8 mouse cellular contexts compared by ENCODE assay signal in the genomic region with DNA sequence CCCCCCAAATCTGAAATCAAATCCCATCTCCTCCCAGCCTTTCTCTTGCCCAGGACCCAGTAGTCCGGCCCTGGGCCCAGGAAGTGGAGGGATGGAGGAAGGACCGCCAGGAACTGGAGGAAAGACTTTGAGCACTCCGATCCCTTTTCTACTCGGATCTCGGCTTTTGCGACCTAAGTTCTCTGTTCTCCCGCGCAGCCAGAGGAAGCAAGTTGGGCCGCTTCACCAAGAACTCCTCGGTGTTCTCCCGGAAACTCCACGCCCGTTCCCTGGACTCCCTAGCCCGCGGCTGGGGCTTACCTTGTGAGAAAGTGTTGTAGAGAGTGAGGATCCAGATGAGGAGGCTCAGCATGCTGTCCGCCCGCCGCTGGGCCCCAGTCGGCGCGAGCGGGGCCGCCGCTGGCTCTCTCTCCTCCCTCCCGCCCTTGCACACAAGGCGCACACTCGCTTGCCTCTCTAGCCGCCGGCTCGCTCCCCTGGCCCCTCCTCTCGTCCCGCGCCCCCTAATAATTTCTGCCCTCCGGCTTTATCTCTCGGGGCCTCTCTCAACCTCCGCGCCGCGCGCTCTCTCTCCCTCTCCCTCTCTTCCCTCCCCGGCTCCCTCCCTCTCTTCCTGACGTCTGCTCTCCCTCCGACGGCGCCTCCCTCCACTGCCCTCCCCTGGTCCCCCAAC. TPM values are rescaled to one million over a fixed set of nuclear protein-coding genes. Genes with fewer than 3 reads are reported as not detected.
A peak's percentile ranks its signal among the peaks of the same experiment; 100 is the strongest.
DNase-seq lines count a peak whose midpoint lies in the region; ATAC-seq and TF ChIP-seq lines count a peak whose summit lies in the region.

A gene (minus strand): TSS at position 652 of the 673 bp plus-strand sequence.

- peak within 1 kb of the TSS; percentile 42 for H3ac ChIP-seq in myocyte (ENCODE audit: control insufficient read depth, insufficient read length)

- under 1% methylated on average over 43 of the region's 45 CpGs for WGBS in hindbrain, embryonic 14.5 days
- WGBS in liver, adult 2 months: 3% methylated on average over 30 of the region's 45 CpGs

- H3K4me1 ChIP-seq in hindbrain, embryonic 14.5 days (replicated peaks; ENCODE audit: control insufficient read depth, insufficient read depth, low read length): peaks cover 32% of the 10 kb centered on the region
- no peaks in the 10 kb centered on the region for H3K4me1 ChIP-seq in liver, adult 2 months (ENCODE audit: control insufficient read depth, insufficient read depth, low read length)

- H3K4me2 ChIP-seq in hindbrain, embryonic 14.5 days (replicated peaks): peak within 1 kb of the TSS; percentile 65
- H3K4me2 ChIP-seq in myocyte (ENCODE audit: low read depth): peak within 1 kb of the TSS; percentile 87

- peak within 1 kb of the TSS; percentile 70 for H3K9ac ChIP-seq in hindbrain, embryonic 14.5 days
- H3K9ac ChIP-seq in liver, adult 2 months (ENCODE audit: low read depth, low read length): peak within 1 kb of the TSS; percentile 51; the same call in 1 of the 2 replicates

- no peaks in the 10 kb centered on the region for H3K9me3 ChIP-seq in hindbrain, embryonic 14.5 days (ENCODE audit: control insufficient read depth, low read length)

- peak within 1 kb of the TSS; percentile 81 for H3K27ac ChIP-seq in hindbrain, embryonic 14.5 days
- 0 out of 2 replicates have a peak within 1 kb of the TSS, but pooled peaks have one; percentile 22 for H3K27ac ChIP-seq in liver, adult 2 months (replicated peaks; ENCODE audit: insufficient read depth, low read depth, low read length)

- no peaks in the 10 kb centered on the region for H3K36me3 ChIP-seq in hindbrain, embryonic 14.5 days (replicated peaks; ENCODE audit: control insufficient read depth, insufficient read depth)
- no peaks in the 10 kb centered on the region for H3K36me3 ChIP-seq in liver, adult 2 months (ENCODE audit: control insufficient read depth, insufficient read depth, low read length)
- no peaks in the 10 kb centered on the region for H3K36me3 ChIP-seq in myocyte (ENCODE audit: control insufficient read depth, insufficient read depth)

- peak; percentile 16 for DNase-seq in cerebellum, adult 9-10 months
- no peak for DNase-seq in cerebellum, adult 11 months
- DNase-seq in cerebellum, postnatal 14 days: peak; percentile 59 to 65
- peak; percentile 78 for DNase-seq in gastrocnemius, postnatal 10 days
- peak; percentile 76 for DNase-seq in hindbrain, embryonic 14.5 days (ENCODE audit: low spot score)
- DNase-seq in liver, adult 2 months (ENCODE audit: extremely low read depth, low read depth, low spot score): no peak
- DNase-seq in thymus, postnatal 0 days (ENCODE audit: low spot score): peak; percentile 17

- no peak for TF ChIP-seq POLR2A in liver, adult 2 months (IDR thresholded peaks at IDR 0.05; ENCODE audit: extremely low read depth, insufficient read depth, low read length)
- TF ChIP-seq POLR2A in myocyte (IDR thresholded peaks at IDR 0.05; ENCODE audit: insufficient read length, low read depth): peak; percentile 48

- no peak for TF ChIP-seq CTCF in liver, adult 2 months (IDR thresholded peaks at IDR 0.05; ENCODE audit: low read depth, low read length)

- ATAC-seq in hindbrain, embryonic 14.5 days (ENCODE audit: low FRiP score): peak; percentile 90

- no peaks in the 10 kb centered on the region for H3K79me2 ChIP-seq in liver, adult 2 months (ENCODE audit: control insufficient read depth, insufficient read depth, low read length)
- peaks cover 52% of the 10 kb centered on the region for H3K79me2 ChIP-seq in myocyte (ENCODE audit: control insufficient read depth, insufficient read depth)

- H3K27me3 ChIP-seq in hindbrain, embryonic 14.5 days (ENCODE audit: control insufficient read depth, insufficient read depth, low read length): no peaks in the 10 kb centered on the region
- peaks cover 9% of the 10 kb centered on the region; the same call in 1 of the 2 replicates for H3K27me3 ChIP-seq in liver, adult 2 months (ENCODE audit: control insufficient read depth, insufficient read depth, low read length)
- peaks cover 4% of the 10 kb centered on the region for H3K27me3 ChIP-seq in myocyte (ENCODE audit: control insufficient read depth, insufficient read depth, insufficient read length)

- peak within 1 kb of the TSS; percentile 53 for H3K4me3 ChIP-seq in hindbrain, embryonic 14.5 days (replicated peaks; ENCODE audit: low read length)
- H3K4me3 ChIP-seq in liver, adult 2 months (ENCODE audit: insufficient read depth, low read depth, low read length): peak within 1 kb of the TSS; percentile 55
- H3K4me3 ChIP-seq in myocyte: peak within 1 kb of the TSS; percentile 86

TF ChIP-seq in myocyte, 11 proteins besides CTCF, POLR2A, EP300 and RAD21:
- TF ChIP-seq MYOD1 (IDR thresholded peaks at IDR 0.05; ENCODE audit: control insufficient read depth in 1 of 3, insufficient read length in 2 of 3, low read depth in 2 of 3) (no peak), TCF12 (IDR thresholded peaks at IDR 0.05; ENCODE audit: insufficient read depth, poor library complexity, severe bottlenecking) (no peak), USF1 (IDR thresholded peaks at IDR 0.05; ENCODE audit: low read depth) (no peak), POLR2AphosphoS2 (IDR thresholded peaks at IDR 0.05; ENCODE audit: insufficient read length, low read depth) (peak; percentile 10), TCF3 (IDR thresholded peaks at IDR 0.05; ENCODE audit: insufficient read length, low read depth) (no peak)

RNA-seq across cellular contexts. Expression of the gene that starts here (rescaled TPM):
- 10 to 100 TPM; 13.7 to 19.0 TPM for total RNA-seq in gastrocnemius, postnatal 10 days (2021)
- polyA plus RNA-seq in hindbrain, embryonic 14.5 days (2014; fragmentation: Nextera tagmentation; extraction: Ambion mirVana): 3.8 and 4.1 TPM in 2 replicates
- 0.40 and 0.46 TPM in 2 replicates for total RNA-seq in liver, adult 2 months (2014; rRNA removed)
- polyA plus RNA-seq in liver, adult 2 months (2012; rRNA removed): 0.78 and 0.81 TPM in 2 replicates
- 20.7 TPM for polyA plus RNA-seq in myocyte (2012; fragmentation: generic; extraction: Trizol)
- 1.2 and 1.3 TPM in 2 replicates for polyA plus RNA-seq in thymus, postnatal 0 days (2015; fragmentation: Nextera tagmentation; extraction: Ambion mirVana)

Comparison
In these comparisons a context has a peak if more than half of its experiments do, and no peak if none do; other contexts are left out.
1. RNA of the gene that starts here (total RNA-seq): 13.7 to 19.0 TPM in gastrocnemius, postnatal 10 days; 0.40 to 0.46 TPM in liver, adult 2 months; every median in the first group is over 10 times any median in the second.
2. DNase-seq: peak in cerebellum, adult 9-10 months (single experiment), cerebellum, postnatal 14 days (2 of 2), gastrocnemius, postnatal 10 days (single experiment), hindbrain, embryonic 14.5 days (single experiment) and thymus, postnatal 0 days (single experiment); none in cerebellum, adult 11 months (single experiment) and liver, adult 2 months (single experiment).
3. Peak in every context shown above with its lines, with median percentiles within 50 percentile points of each other: H3K4me3 ChIP-seq.